Comparison of ENCODE assay signal across 9 mouse cellular contexts in the genomic region with DNA sequence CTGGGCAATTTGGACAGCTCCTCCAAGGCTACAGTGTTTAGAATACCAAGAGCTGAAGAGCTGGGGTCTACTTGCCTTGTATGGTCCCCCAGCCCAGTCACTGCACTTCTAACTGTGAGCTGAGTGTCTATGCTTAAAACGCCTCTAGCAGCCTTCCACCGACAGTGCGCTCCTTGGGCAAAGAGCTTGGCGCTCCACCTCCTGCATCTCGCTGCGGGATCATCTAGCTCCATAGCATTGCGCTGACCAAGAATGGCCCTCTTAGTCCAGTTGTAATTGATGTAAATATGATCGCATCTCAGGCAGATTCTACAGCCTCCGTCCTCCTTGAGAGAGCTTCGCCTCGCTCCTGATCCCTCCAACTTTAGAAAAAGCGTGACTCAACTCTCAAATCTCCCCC. TPM values are rescaled to one million over a fixed set of nuclear protein-coding genes. Genes with fewer than 3 reads are reported as not detected.
A peak's percentile ranks its signal among the peaks of the same experiment; 100 is the strongest.
DNase-seq lines count a peak whose midpoint lies in the region; ATAC-seq and TF ChIP-seq lines count a peak whose summit lies in the region.
"Had no signal": no experiment of that assay in that cellular context is flagged by ENCODE, and none has a peak within 500 bp of the region (broad histone marks: within the 10 kb centered on the region; RNA-seq: fewer than 3 reads in every experiment).

No protein-coding gene starts in this region.

- no peak overlapping the region for H3K27ac ChIP-seq in intestine, embryonic 14.5 days (ENCODE audit: low read depth)
- H3K27ac ChIP-seq in intestine, embryonic 16.5 days (ENCODE audit: low read length): no peak overlapping the region
- H3K27ac ChIP-seq in hindbrain, embryonic 15.5 days (replicated peaks): peak overlapping the region; percentile 93
- peak overlapping the region; percentile 91 for H3K27ac ChIP-seq in olfactory bulb, adult 2 months (ENCODE audit: insufficient read depth, low read depth, low read length)

- H3K9ac ChIP-seq in intestine, embryonic 14.5 days (ENCODE audit: low read length): no peak overlapping the region
- H3K9ac ChIP-seq in intestine, embryonic 16.5 days (ENCODE audit: low read depth, low read length): no peak overlapping the region
- peak overlapping the region; percentile 58 for H3K9ac ChIP-seq in hindbrain, embryonic 15.5 days

- WGBS in intestine, embryonic 14.5 days: 12% methylated on average over 12 of the region's 12 CpGs
- 15% methylated on average over 12 of the region's 12 CpGs for WGBS in intestine, embryonic 16.5 days
- 8% methylated on average over 12 of the region's 12 CpGs for WGBS in hindbrain, embryonic 15.5 days
- WGBS in olfactory bulb, adult 2 months: 4% methylated on average over 12 of the region's 12 CpGs

- H3K9me3 ChIP-seq in intestine, embryonic 14.5 days (ENCODE audit: control insufficient read depth, low read length): no peaks in the 10 kb centered on the region
- H3K9me3 ChIP-seq in intestine, embryonic 16.5 days (ENCODE audit: control insufficient read depth, low read length): no peaks in the 10 kb centered on the region
- no peaks in the 10 kb centered on the region for H3K9me3 ChIP-seq in hindbrain, embryonic 15.5 days

- no peak for TF ChIP-seq CTCF in olfactory bulb, adult 2 months (IDR thresholded peaks at IDR 0.05; ENCODE audit: insufficient read depth, low read depth, low read length)

- no peak for DNase-seq in intestine, embryonic 14.5 days (ENCODE audit: low spot score)
- peak; percentile 46 for DNase-seq in cerebellum, adult 9-11 months
- no peak for DNase-seq in adrenal gland, postnatal 36 days
- DNase-seq in heart, postnatal 4 days: no peak
- no peak for DNase-seq in ovary, postnatal 36 days (ENCODE audit: low spot score)

- peaks cover 55% of the 10 kb centered on the region for H3K27me3 ChIP-seq in intestine, embryonic 14.5 days (replicated peaks; ENCODE audit: control insufficient read depth, insufficient read depth, low read length)
- peaks cover 32% of the 10 kb centered on the region for H3K27me3 ChIP-seq in intestine, embryonic 16.5 days (replicated peaks; ENCODE audit: control insufficient read depth, insufficient read depth, low read length)
- no peaks in the 10 kb centered on the region for H3K27me3 ChIP-seq in hindbrain, embryonic 15.5 days

- no peak for TF ChIP-seq POLR2A in olfactory bulb, adult 2 months (IDR thresholded peaks at IDR 0.05; ENCODE audit: insufficient read depth, low read depth, low read length)

- no peaks in the 10 kb centered on the region for H3K4me1 ChIP-seq in intestine, embryonic 14.5 days (replicated peaks; ENCODE audit: control insufficient read depth, insufficient read depth, low read length)
- peaks cover 4% of the 10 kb centered on the region; the same call in 1 of the 2 replicates for H3K4me1 ChIP-seq in intestine, embryonic 16.5 days (ENCODE audit: control insufficient read depth, insufficient read depth, low read length)
- H3K4me1 ChIP-seq in hindbrain, embryonic 15.5 days (replicated peaks): 0 out of 2 replicates have a peak, but pooled peaks cover 9% of the 10 kb centered on the region
- no peaks in the 10 kb centered on the region for H3K4me1 ChIP-seq in olfactory bulb, adult 2 months (ENCODE audit: control insufficient read depth, insufficient read depth, low read length)

- H3K4me2 ChIP-seq in intestine, embryonic 14.5 days (ENCODE audit: low read length): peak overlapping the region; percentile 5; the same call in 1 of the 2 replicates
- no peak overlapping the region for H3K4me2 ChIP-seq in intestine, embryonic 16.5 days (ENCODE audit: low read depth, low read length)
- peak overlapping the region; percentile 78 for H3K4me2 ChIP-seq in hindbrain, embryonic 15.5 days

- H3K36me3 ChIP-seq in intestine, embryonic 14.5 days (ENCODE audit: control insufficient read depth, insufficient read depth, low read length): no peaks in the 10 kb centered on the region
- no peaks in the 10 kb centered on the region for H3K36me3 ChIP-seq in intestine, embryonic 16.5 days (ENCODE audit: control insufficient read depth, insufficient read depth, low read length)
- H3K36me3 ChIP-seq in hindbrain, embryonic 15.5 days: no peaks in the 10 kb centered on the region

- H3K4me3 ChIP-seq in intestine, embryonic 14.5 days (ENCODE audit: low read depth, low read length): no peak overlapping the region
- no peak overlapping the region for H3K4me3 ChIP-seq in intestine, embryonic 16.5 days (ENCODE audit: low read length)
- peak overlapping the region; percentile 78 for H3K4me3 ChIP-seq in hindbrain, embryonic 15.5 days
- peak overlapping the region; percentile 91 for H3K4me3 ChIP-seq in olfactory bulb, adult 2 months (ENCODE audit: insufficient read depth, low read depth, low read length)
- H3K4me3 ChIP-seq: erythroblast, embryonic 14.5 days had no signal

- no peak for ATAC-seq in intestine, embryonic 14.5 days (replicated peaks; ENCODE audit: low FRiP score, low TSS enrichment, low read depth)
- ATAC-seq in intestine, embryonic 16.5 days: no peak
- ATAC-seq in hindbrain, embryonic 15.5 days (ENCODE audit: low FRiP score, low read depth): no peak

RNA-seq across cellular contexts. Expression of a gene that starts 1.2 kb away (rescaled TPM):
- polyA plus RNA-seq in intestine, embryonic 14.5 days (2014; fragmentation: Nextera tagmentation; extraction: Ambion mirVana): 0.84 and 1.4 TPM in 2 replicates
- polyA plus RNA-seq in intestine, embryonic 16.5 days (2015; fragmentation: Nextera tagmentation; extraction: Ambion mirVana): 0.71 and 0.79 TPM in 2 replicates
- 21.9 and 24.2 TPM in 2 replicates for polyA plus RNA-seq in hindbrain, embryonic 15.5 days (2015; fragmentation: Nextera tagmentation; extraction: Ambion mirVana)
- 214 TPM in 1 of 2 replicates, not detected in the other for polyA plus RNA-seq in olfactory bulb, adult 2 months (2012; ENCODE audit: insufficient read depth, insufficient read length, low replicate concordance, missing spikeins)
- under 1 TPM; 0.10 to 0.49 TPM for total RNA-seq in adrenal gland, postnatal 36 days (2021)
- total RNA-seq in heart, postnatal 4 days (2021): under 1 TPM in 1 of 2 experiments, not detected in 1; 0.16 TPM
- polyA plus RNA-seq: erythroblast, embryonic 14.5 days had no signal

Comparison
In these comparisons a context has a peak if more than half of its experiments do, and no peak if none do; other contexts are left out.
1. H3K27ac ChIP-seq: peak in hindbrain, embryonic 15.5 days (single experiment) and olfactory bulb, adult 2 months (single experiment); none in intestine, embryonic 14.5 days (single experiment) and intestine, embryonic 16.5 days (single experiment).
2. H3K4me3 ChIP-seq: peak in hindbrain, embryonic 15.5 days (single experiment) and olfactory bulb, adult 2 months (single experiment); none in intestine, embryonic 14.5 days (single experiment) and intestine, embryonic 16.5 days (single experiment).